Mouse (Mus musculus): ENCODE results near the gene Abhd12. TPM values are rescaled to one million over a fixed set of nuclear protein-coding genes. Genes with fewer than 3 reads are reported as not detected.

Gene Abhd12
- polyA plus RNA-seq, 1 experiment, result 44.3 TPM

DNA sequence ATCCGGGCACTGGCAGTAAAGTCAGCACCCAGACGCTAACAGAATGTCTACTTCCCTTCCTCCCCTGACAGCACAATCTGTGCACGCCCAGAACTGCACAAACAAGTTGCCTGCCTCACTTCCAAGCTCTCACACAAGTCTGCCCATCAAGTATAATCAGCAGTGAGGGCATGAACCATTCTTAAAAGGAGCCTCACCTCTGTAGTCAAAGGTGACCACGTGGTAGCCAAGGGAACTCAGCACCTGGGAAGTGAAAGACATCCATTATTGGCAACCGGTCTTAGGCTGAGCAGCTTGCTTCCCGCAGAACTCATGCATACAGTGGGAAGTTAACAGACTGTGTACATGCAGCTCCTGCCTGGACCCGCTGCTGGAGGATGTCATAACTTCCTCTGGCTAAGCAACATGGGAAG lies 62.5 kb downstream of the Abhd12 start:
- 75% methylated on average over 7 of the region's 7 CpGs for WGBS
- H3K27ac ChIP-seq (ENCODE audit: insufficient read depth, low read length), result peak overlapping the region; percentile 4; the same call in 1 of the 2 replicates
- TF ChIP-seq CTCF (IDR thresholded peaks at IDR 0.05; ENCODE audit: extremely low read depth, insufficient read depth, insufficient read length, insufficient replicate concordance), result no peak
- no peaks in the 10 kb centered on the region for H3K27me3 ChIP-seq (ENCODE audit: control insufficient read depth, insufficient read depth, low read length)
- DNase-seq (ENCODE audit: low read depth in 1 of 2, low spot score in 2 of 2), result no peak
- H3K4me3 ChIP-seq (ENCODE audit: extremely low read depth, insufficient read depth, insufficient read length), result no peak overlapping the region
- H3K36me3 ChIP-seq (ENCODE audit: control insufficient read depth, insufficient read depth, low read length), result peaks cover 7% of the 10 kb centered on the region
- H3K4me1 ChIP-seq (ENCODE audit: control insufficient read depth, insufficient read depth, insufficient read length), result peaks cover 23% of the 10 kb centered on the region; the same call in 1 of the 2 replicates

GRCm38 (mm10) chr2:150841109-150841508 lies 63.4 kb downstream of the Abhd12 start:
- Histone ChIP-seq H3K4me1 (ENCODE audit: control insufficient read depth, insufficient read depth, insufficient read length) (peaks cover 21% of the 10 kb centered on the region; the same call in 1 of the 2 replicates), H3K27ac (ENCODE audit: insufficient read depth, low read length) (no peak overlapping the region), H3K27me3 (ENCODE audit: control insufficient read depth, insufficient read depth, low read length) (no peaks in the 10 kb centered on the region), H3K36me3 (ENCODE audit: control insufficient read depth, insufficient read depth, low read length) (peaks cover 10% of the 10 kb centered on the region), H3K4me3 (ENCODE audit: extremely low read depth, insufficient read depth, insufficient read length) (no peak overlapping the region)
- DNase-seq (ENCODE audit: low read depth in 1 of 2, low spot score in 2 of 2), result no peak
- whole genome bisulfite sequencing, result 89% methylated on average over 11 of the region's 11 CpGs
- TF ChIP-seq CTCF (IDR thresholded peaks at IDR 0.05; ENCODE audit: extremely low read depth, insufficient read depth, insufficient read length, insufficient replicate concordance) (no peak), POLR2A (IDR thresholded peaks at IDR 0.05; ENCODE audit: low read depth, low read length) (no peak)

DNA sequence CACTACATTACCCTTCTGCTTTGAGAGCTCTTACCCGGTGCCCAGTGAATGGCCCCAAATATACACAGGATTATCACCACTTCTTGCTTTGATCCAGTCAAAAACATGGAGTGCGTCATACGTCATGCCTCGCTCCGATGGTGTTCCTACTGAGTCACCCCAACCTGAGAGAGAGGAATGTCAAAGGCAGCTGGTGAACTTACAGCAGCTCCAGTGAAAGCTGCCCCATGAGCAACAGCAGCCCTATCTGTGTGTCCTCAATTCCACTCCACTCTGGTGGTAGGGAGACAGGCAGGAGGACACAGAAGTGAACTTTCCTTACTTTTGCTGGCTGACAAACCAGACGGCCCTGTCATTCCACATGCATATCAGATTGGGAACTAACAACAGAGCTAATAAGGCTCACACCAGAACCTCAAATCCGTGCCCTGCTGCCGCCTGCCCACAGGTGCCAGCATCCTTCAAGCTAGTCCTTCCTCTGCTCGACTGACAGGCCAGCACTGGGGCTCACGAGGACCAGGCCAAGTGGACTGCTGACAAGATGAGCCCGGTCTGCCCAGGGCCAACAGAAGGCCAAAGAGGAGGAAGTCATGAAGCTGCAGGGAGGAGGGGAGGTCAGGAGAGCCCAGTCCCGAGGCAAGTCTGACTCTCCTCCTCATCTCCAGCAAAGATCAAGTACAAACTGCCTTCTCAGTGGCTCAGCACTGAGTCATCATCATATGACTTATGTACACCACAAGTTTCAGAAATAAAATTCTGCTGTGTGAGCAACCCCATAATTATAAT lies 64.7 kb downstream of the Abhd12 start:
- Histone ChIP-seq H3K27ac (ENCODE audit: insufficient read depth, low read length) (0 out of 2 replicates have a peak overlapping the region, but pooled peaks have one; percentile 12), H3K36me3 (ENCODE audit: control insufficient read depth, insufficient read depth, low read length) (peaks cover 10% of the 10 kb centered on the region)

DNA sequence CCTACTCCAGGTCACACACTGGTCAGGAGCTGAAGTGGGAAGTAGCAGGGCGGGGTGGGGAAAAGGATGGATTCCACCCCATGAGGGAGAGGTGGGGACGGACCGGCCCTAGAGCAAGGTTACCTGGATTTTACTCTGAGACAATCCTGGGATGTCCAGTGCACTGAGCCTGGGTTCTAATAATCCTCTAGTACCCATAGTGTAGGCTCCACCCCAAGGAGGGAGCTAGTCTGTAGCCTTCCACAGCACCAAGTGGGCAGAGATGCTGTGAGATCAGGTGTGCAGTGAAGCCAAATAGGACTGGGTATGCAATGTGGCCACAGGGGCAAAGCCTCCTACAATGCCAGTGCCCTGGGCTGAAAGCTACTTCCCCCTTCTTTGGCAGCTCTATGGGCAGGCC lies 66.8 kb downstream of the Abhd12 start:
- no peaks in the 10 kb centered on the region for H3K27me3 ChIP-seq (ENCODE audit: control insufficient read depth, insufficient read depth, low read length)
- WGBS, result 86% methylated on average over 3 of the region's 3 CpGs
- H3K36me3 ChIP-seq (ENCODE audit: control insufficient read depth, insufficient read depth, low read length), result peaks cover 17% of the 10 kb centered on the region
- no peak overlapping the region for H3K4me3 ChIP-seq (ENCODE audit: extremely low read depth, insufficient read depth, insufficient read length)
- H3K27ac ChIP-seq (ENCODE audit: insufficient read depth, low read length), result no peak overlapping the region
- no peak for DNase-seq (ENCODE audit: low read depth in 1 of 2, low spot score in 2 of 2)
- no peak for TF ChIP-seq POLR2A (IDR thresholded peaks at IDR 0.05; ENCODE audit: low read depth, low read length)
- peaks cover 4% of the 10 kb centered on the region; the same call in 1 of the 2 replicates for H3K4me1 ChIP-seq (ENCODE audit: control insufficient read depth, insufficient read depth, insufficient read length)

More for the DNA sequence above, 64.7 kb downstream of the Abhd12 start:
- Histone ChIP-seq H3K27me3 (ENCODE audit: control insufficient read depth, insufficient read depth, low read length) (no peaks in the 10 kb centered on the region), H3K4me3 (ENCODE audit: extremely low read depth, insufficient read depth, insufficient read length) (no peak overlapping the region), H3K4me1 (ENCODE audit: control insufficient read depth, insufficient read depth, insufficient read length) (peaks cover 13% of the 10 kb centered on the region; the same call in 1 of the 2 replicates)
- TF ChIP-seq POLR2A (IDR thresholded peaks at IDR 0.05; ENCODE audit: low read depth, low read length), result no peak
- no peak for TF ChIP-seq CTCF (IDR thresholded peaks at IDR 0.05; ENCODE audit: extremely low read depth, insufficient read depth, insufficient read length, insufficient replicate concordance)
- WGBS, result 83% methylated on average over 12 of the region's 12 CpGs
- no peak for DNase-seq (ENCODE audit: low read depth in 1 of 2, low spot score in 2 of 2)

GRCm38 (mm10) chr2:150836906-150837305 lies 67.6 kb downstream of the Abhd12 start:
- H3K4me3 ChIP-seq (ENCODE audit: extremely low read depth, insufficient read depth, insufficient read length), result no peak overlapping the region
- DNase-seq (ENCODE audit: low read depth in 1 of 2, low spot score in 2 of 2), result no peak
- 77% methylated on average over 15 of the region's 15 CpGs for WGBS
- peaks cover 19% of the 10 kb centered on the region for H3K36me3 ChIP-seq (ENCODE audit: control insufficient read depth, insufficient read depth, low read length)
- no peak overlapping the region for H3K27ac ChIP-seq (ENCODE audit: insufficient read depth, low read length)
- H3K27me3 ChIP-seq (ENCODE audit: control insufficient read depth, insufficient read depth, low read length), result no peaks in the 10 kb centered on the region
- TF ChIP-seq CTCF (IDR thresholded peaks at IDR 0.05; ENCODE audit: extremely low read depth, insufficient read depth, insufficient read length, insufficient replicate concordance) (no peak), POLR2A (IDR thresholded peaks at IDR 0.05; ENCODE audit: low read depth, low read length) (no peak)
- H3K4me1 ChIP-seq (ENCODE audit: control insufficient read depth, insufficient read depth, insufficient read length), result peaks cover 2% of the 10 kb centered on the region; the same call in 1 of the 2 replicates

GRCm38 (mm10) chr2:150835975-150836374 lies 68.6 kb downstream of the Abhd12 start:
- H3K4me3 ChIP-seq (ENCODE audit: extremely low read depth, insufficient read depth, insufficient read length), result no peak overlapping the region
- peaks cover 10% of the 10 kb centered on the region; the same call in 1 of the 2 replicates for H3K4me1 ChIP-seq (ENCODE audit: control insufficient read depth, insufficient read depth, insufficient read length)
- no peak overlapping the region for H3K27ac ChIP-seq (ENCODE audit: insufficient read depth, low read length)
- WGBS, result 94% methylated on average over 4 of the region's 4 CpGs
- no peak for DNase-seq (ENCODE audit: low read depth in 1 of 2, low spot score in 2 of 2)
- H3K36me3 ChIP-seq (ENCODE audit: control insufficient read depth, insufficient read depth, low read length), result peaks cover 19% of the 10 kb centered on the region
- TF ChIP-seq POLR2A (IDR thresholded peaks at IDR 0.05; ENCODE audit: low read depth, low read length) (no peak), CTCF (IDR thresholded peaks at IDR 0.05; ENCODE audit: extremely low read depth, insufficient read depth, insufficient read length, insufficient replicate concordance) (no peak)
- H3K27me3 ChIP-seq (ENCODE audit: control insufficient read depth, insufficient read depth, low read length), result no peaks in the 10 kb centered on the region

GRCm38 (mm10) chr2:150834616-150835015 lies 69.9 kb downstream of the Abhd12 start:
- Histone ChIP-seq H3K27ac (ENCODE audit: insufficient read depth, low read length) (no peak overlapping the region), H3K4me3 (ENCODE audit: extremely low read depth, insufficient read depth, insufficient read length) (no peak overlapping the region), H3K27me3 (ENCODE audit: control insufficient read depth, insufficient read depth, low read length) (no peaks in the 10 kb centered on the region), H3K36me3 (ENCODE audit: control insufficient read depth, insufficient read depth, low read length) (peaks cover 20% of the 10 kb centered on the region), H3K4me1 (ENCODE audit: control insufficient read depth, insufficient read depth, insufficient read length) (peaks cover 22% of the 10 kb centered on the region; the same call in 1 of the 2 replicates)
- DNase-seq (ENCODE audit: low read depth in 1 of 2, low spot score in 2 of 2), result no peak
- 95% methylated on average over 7 of the region's 7 CpGs for WGBS
- TF ChIP-seq POLR2A (IDR thresholded peaks at IDR 0.05; ENCODE audit: low read depth, low read length), result no peak
- no peak for TF ChIP-seq CTCF (IDR thresholded peaks at IDR 0.05; ENCODE audit: extremely low read depth, insufficient read depth, insufficient read length, insufficient replicate concordance)
